Mouse (Mus musculus): ENCODE measurements around the gene Qdpr. TPM values are rescaled to one million over a fixed set of nuclear protein-coding genes. Genes with fewer than 3 reads are reported as not detected.

The Qdpr gene
- polyA plus RNA-seq, 1 experiment from 2014 or later, result 126 TPM

Other genes with a start within 250 kb of the Qdpr start
- 0.17 and 0.24 TPM in 2 replicates for gene Clrn2, start 3.5 kb upstream of the Qdpr start, polyA plus RNA-seq (2015; fragmentation: Nextera tagmentation; extraction: Ambion mirVana)
- 67.7 and 68.7 TPM in 2 replicates for gene Lap3, start 43.1 kb upstream of the Qdpr start, polyA plus RNA-seq (2015; fragmentation: Nextera tagmentation; extraction: Ambion mirVana)
- 232 and 236 TPM in 2 replicates for gene Med28, start 70.0 kb upstream of the Qdpr start, polyA plus RNA-seq (2015; fragmentation: Nextera tagmentation; extraction: Ambion mirVana)
- 1.2 and 1.4 TPM in 2 replicates for gene Fam184b, start 189.4 kb upstream of the Qdpr start, polyA plus RNA-seq (2015; fragmentation: Nextera tagmentation; extraction: Ambion mirVana)
- gene Ncapg, start 219.7 kb upstream of the Qdpr start, polyA plus RNA-seq (2015; fragmentation: Nextera tagmentation; extraction: Ambion mirVana), result 34.9 and 35.0 TPM in 2 replicates

Measured in embryonic facial prominence, embryonic 15.5 days (tissue).